Mouse (Mus musculus): ENCODE data around the gene Vmn1r231.

The Vmn1r231 gene

GRCm38 (mm10) chr17:20904991-20905390 is at the start of gene Vmn1r231:
TSS of gene Vmn1r231 (minus strand) at chr17:20905091.
- DNase-seq, result no peak

GRCm38 (mm10) chr17:20946636-20947035 is 41.7 kb upstream of the Vmn1r231 start:
- DNase-seq, result no peak

DNA sequence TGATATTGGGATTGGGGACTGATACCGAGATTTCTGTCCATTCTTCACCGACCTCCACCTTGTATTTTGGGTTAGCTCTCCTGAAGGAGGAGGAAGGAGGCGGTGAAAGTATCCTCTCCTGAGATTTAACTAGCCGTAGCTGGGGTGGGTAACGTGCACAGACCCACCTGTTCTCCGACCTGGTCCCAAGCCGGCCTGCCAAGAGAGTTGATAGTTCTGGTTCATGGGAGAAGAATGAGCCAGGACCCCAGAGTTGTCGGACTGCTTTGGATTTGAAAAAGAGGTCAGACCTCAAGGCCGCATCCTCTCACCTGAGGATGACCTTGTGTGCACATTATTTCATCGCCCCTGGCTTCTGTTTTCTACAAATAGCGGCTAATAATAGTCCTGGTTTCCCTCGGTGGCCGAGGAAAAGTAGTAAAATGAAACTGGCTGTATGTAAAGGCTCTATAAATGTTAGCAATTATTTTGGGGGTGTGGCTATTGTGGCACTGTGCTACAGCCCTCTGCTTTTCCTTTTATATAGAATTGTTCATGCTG is 41.2 kb upstream of the Vmn1r231 start:
- peak in 1 of 2 experiments; percentile 44 for DNase-seq

GRCm38 (mm10) chr17:20944985-20945891 is 40.3 kb upstream of the Vmn1r231 start, which contains the start of gene Ppp2r1a:
TSS of gene Ppp2r1a (plus strand) at chr17:20945311.
- DNase-seq, result peak; percentile 98 to 99

DNA sequence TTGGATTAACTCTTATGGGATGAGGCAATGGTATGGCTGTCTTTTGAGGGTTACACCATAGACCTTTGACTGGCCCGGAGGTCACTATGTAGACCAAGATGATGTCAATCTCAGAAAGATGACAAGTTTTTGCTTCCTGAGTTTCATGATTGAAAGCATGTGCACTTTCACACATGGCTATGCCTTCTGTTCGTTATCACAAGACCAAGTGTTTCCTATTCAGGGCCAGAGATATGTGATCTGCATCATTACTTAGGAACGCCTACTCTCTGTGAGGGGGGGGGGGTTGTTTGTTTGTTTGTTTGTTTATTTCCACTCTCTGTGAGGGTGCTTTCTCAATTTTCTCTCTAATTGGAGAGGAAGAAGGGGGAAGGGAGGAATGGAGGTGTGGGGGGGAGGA is 39.3 kb upstream of the Vmn1r231 start:
- DNase-seq, result no peak

DNA sequence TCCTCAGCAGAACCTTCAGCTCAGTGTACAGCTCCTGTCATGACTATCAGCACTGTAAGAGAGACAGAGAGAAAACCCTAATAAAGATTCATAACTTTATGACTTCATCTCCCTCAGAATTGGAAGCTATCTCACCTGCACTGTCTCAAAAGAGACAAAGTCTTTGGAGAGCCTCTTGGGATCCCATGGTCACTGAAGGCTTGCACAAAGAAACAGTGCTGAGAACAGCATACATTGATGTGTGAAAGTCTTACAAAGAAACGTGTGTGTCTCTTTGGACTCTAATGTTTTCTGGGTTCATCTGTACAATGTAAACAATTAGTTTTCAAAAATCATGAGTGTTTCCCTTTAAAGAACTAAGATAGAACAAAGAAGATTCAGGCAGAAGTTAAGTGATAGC is 14.7 kb upstream of the Vmn1r231 start, which contains the start of gene Vmn1r232:
Gene Vmn1r232, minus strand, starts transcription at position 101 of the 400 bp plus-strand sequence.
- DNase-seq, result no peak

DNA sequence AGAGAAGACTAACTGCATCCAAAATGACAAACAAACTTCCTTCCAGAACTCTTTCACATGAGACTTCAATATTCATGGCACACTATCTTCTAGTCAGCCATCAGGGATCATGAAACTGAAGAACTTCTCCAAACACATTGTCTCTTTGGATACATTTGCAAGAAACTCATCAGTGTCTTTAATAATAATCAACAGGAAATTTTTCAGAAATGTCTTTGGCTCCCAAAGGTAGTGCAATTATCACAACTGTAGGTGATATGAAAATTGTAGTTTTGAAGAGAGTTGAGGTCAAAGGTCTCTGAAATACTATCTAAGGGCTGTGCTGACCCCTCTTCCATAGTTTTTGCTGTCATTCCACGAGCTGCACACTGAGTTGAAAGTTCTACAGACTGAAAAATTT is 64.7 kb downstream of the Vmn1r231 start, which contains the start of gene Vmn1r230:
Gene Vmn1r230, plus strand, starts transcription at position 301 of the 400 bp plus-strand sequence.
- no peak for DNase-seq
